Mouse (Mus musculus): Measurements from ENCODE around the gene Rsph1.

GRCm38 (mm10) chr17:31271136-31271851 is 5.9 kb downstream of the Rsph1 start:
- TF ChIP-seq CTCF (IDR thresholded peaks at IDR 0.05; ENCODE audit: extremely low read depth, insufficient read depth, insufficient read length, insufficient replicate concordance): no peak
- no peak for TF ChIP-seq POLR2A (IDR thresholded peaks at IDR 0.05; ENCODE audit: low read depth, low read length)

Data from spleen, adult 2 months (tissue).